Mouse (Mus musculus) cerebellum, postnatal 14 days (tissue): ENCODE measurements around the gene Dclk1.
A peak's percentile ranks its signal among the peaks of the same experiment; 100 is the strongest.

Experiments used
- DNase-seq, 2 experiments: peaks; one replicate each; pipeline ENCODE4 v3.0.0; 2021; ENCODE audit warnings: mixed read lengths in 2 of 2

The Dclk1 gene

DNA sequence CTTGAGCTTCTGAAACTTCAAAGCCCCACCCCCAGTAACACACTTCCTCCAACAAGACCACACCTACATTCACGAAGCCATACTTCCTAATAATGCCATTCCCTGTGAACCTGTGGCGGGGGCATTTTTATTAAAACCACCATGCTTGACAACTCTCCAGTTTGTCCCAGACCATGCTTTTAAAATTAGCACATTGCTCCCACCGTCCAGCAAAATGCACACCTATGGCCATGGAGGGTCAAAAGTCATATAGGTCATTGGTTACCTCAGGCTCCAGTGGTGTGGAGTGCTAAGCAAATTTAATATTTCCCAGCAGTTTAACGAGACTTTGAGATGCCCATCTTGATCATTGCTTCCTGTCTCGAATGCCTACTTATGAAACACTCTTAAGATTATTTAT is 23.9 kb downstream of the Dclk1 start:
- DNase-seq = no peak

GRCm38 (mm10) chr3:55269802-55270201 is 27.6 kb downstream of the Dclk1 start:
- no peak for DNase-seq

GRCm38 (mm10) chr3:55270345-55270744 is 28.2 kb downstream of the Dclk1 start:
- no peak for DNase-seq

DNA sequence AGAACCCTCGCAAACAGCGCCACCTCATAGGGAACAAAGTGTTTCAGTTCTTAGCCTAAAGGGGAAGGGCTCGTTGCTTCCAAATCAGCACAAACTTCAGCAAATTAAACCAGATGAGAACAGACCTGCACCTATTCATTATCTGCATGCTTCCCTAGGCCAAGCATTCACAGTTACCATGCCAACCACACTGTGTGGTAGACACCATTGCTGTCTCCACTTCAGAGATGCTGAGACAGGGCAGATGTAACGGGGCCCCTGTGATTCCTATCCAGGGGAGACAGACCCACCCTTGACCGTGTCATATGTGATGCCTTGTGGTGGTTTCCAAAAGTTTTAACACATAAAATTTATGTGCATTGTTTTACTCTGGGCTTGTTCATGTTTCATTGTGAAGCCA is 28.8 kb downstream of the Dclk1 start:
- DNase-seq = no peak

GRCm38 (mm10) chr3:55272536-55272935 is 30.4 kb downstream of the Dclk1 start:
- no peak for DNase-seq

DNA sequence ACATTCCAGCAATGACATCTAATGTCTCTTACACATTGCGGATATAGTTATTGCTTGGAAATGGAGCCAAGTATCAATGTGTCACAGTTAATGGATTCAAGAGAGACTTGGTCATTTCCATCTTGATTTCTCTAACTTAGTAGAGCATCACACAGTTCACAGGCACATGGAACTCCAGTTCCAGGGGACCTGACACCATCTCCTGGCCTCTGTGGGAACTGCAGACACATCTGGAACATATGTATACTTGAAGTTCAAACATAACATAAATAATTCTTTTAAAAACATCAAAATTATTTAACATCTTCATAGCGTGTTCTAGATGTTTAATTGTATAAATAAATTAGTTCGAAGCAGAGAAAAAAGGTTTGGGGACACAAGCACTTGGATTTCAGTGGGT is 34.3 kb downstream of the Dclk1 start:
- DNase-seq = peak in 1 of 2 experiments; percentile 13

- DNase-seq = peak; percentile 27 to 51
These were observed 34.7 kb downstream of the Dclk1 start for GRCm38 (mm10) chr3:55276851-55277250.

GRCm38 (mm10) chr3:55277829-55278228 is 35.7 kb downstream of the Dclk1 start:
- no peak for DNase-seq

DNA sequence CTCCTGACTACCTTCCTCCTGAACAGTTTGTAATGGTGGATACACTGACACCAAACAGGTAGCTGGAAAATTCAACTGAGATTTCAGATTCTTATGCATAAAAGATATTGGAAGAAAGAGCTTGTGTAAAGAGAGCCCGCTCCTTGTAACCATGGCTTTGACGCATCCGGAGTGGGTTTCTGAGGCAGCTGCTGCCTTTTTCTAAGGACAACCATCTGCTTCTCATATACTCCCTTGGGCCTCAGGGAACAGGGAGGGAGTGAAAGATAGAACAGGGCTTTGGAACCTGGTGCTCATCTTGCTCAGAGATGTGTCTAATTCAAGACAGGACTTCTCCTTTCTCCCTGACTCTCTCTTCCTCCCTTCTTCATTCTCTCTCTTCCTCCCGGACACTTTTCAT is 37.8 kb downstream of the Dclk1 start:
- DNase-seq = no peak

- DNase-seq = no peak
These were observed 38.3 kb downstream of the Dclk1 start for GRCm38 (mm10) chr3:55280471-55280870.

DNA sequence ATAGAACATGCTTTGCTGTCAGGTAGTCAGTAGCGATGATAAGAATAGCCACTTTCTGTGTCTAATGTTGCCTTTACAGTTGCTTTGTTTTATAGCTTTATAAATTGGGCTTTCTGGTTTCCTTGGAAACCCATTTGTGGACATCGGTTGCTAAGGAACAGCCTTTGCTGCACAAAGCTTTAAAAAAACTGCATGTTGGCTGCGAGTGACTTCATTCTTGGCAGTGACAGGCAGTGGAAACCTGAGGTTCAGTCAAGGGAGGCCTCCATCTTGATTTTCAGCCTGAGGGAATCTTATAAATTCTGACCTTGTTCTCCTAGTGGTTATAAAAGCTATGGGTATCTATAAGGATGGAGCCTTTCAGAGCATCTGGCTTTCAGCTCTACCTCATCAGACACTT is 42.1 kb downstream of the Dclk1 start:
- peak; percentile 20 to 42 for DNase-seq

DNA sequence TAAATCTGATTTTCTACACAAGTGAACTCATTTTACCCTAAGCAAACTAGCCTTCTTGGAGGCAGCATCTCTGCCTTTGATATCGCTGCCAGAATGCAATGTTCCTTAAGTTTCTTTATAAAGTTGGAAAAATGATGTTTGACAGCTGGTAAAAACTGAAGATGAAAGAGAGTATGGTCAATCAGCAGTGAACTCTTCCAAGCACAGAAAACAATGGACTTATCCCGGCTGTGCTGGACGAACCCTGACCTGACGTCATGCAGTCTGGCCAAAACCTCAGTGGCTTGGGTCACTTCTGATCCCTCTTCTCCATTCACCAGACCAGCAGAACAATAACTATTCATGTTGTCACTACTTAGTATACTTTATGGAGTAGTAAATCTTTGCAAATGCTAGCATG is 46.6 kb downstream of the Dclk1 start:
- no peak for DNase-seq

DNA sequence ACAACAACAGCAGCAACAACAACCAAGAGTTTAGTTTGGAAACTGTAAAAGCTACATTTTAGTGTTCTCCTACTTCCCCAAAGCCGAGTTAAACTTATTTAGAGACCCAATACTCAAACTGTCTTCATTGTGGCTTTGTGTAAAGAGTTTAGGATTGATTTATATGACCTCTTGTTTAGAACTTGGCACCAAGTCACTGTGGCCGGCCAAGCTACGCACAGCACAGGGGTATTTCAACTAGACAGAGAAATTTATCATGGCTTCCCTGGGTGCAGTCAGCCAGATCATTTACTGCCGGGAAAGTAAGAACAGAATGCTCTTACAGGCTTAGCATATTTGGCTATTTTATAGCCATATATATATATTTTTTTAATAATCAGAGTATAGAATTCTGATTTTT is 49.8 kb downstream of the Dclk1 start:
- DNase-seq = no peak

GRCm38 (mm10) chr3:55292783-55293430 is 50.7 kb downstream of the Dclk1 start:
- no peak for DNase-seq

- no peak for DNase-seq
These were observed 63.5 kb downstream of the Dclk1 start for GRCm38 (mm10) chr3:55305653-55306052.

GRCm38 (mm10) chr3:55307553-55308177 is 65.5 kb downstream of the Dclk1 start:
- no peak for DNase-seq

- no peak for DNase-seq
These were observed 67.8 kb downstream of the Dclk1 start for GRCm38 (mm10) chr3:55309961-55310360.

DNA sequence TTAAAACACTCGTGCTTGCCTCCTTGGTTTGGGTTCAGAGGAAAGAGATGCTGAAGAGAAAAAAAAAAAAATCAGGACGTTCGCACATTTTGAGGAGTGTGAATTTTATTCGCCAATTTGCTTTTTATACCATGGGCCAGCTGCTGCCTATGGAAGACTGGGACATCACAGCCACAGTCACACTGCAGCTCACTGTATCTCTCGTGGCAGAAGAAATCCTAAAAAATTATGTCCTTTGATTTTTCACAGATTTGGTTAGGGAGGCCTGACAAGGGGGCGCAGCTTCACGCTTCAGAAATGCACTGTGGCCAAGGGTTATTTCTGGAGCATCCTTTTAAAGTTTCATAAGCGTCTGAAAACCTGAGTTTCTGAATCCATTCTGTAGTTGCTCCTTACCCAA is 73.7 kb downstream of the Dclk1 start:
- no peak for DNase-seq

- DNase-seq = no peak
These were observed 75.9 kb downstream of the Dclk1 start for GRCm38 (mm10) chr3:55318021-55318420.

DNA sequence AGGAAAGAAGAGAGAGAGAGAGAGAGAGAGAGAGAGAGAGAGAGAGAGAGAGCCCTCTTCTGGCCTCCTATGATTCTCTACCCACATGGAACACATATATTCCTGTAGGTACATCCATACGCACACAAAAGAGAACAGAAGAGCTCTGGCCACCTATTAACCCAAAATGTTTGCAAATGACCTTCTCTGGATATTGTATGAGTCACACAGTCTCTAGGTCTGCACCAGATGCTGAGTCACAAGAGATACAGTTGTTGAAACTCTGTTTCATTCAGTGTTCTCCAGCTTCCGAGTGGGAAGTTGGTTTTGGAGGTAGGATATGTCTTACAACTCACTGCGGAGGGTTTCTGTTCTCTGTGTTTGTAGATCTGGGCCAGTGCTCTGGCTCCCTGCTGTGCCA is 78.4 kb downstream of the Dclk1 start:
- no peak for DNase-seq

DNA sequence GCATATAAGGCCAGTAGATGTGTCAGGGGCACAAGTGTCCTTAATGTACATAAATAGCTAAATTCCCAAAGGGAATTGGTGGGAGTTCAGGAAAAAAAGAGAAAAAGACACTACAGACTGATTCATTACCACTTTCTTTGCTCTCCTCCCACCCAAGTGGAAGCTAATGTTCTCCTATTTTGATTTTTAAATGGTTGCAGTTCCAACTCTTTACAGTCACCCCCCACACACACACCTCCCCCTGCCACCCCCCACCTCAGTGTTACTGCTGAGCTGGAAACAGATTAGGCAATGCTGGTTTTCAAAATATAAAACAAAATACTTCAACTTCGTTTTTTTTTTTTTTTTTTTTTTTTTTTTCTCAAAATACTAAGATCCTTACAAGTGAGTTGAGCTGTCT is 81.9 kb downstream of the Dclk1 start:
- DNase-seq = no peak

DNA sequence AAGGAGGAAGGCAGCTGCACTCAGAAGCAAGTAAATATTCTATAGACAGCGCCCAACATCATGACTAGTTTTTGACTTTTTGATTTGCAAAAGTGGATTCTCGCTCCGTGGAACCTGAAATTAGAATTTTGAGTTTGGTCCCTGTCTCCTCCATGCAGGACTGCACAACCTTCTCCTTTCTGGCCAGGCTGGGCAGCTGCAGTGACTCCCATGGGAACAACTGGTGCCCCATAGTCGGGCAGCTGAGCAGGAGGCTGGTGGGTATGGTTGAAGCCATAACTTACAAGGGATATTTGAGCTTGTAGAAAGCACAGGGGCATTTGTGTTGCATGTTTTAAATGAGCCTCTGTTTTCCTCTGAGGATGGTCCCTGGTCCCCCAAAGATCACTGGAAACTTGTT is 88.3 kb downstream of the Dclk1 start:
- DNase-seq = no peak

DNA sequence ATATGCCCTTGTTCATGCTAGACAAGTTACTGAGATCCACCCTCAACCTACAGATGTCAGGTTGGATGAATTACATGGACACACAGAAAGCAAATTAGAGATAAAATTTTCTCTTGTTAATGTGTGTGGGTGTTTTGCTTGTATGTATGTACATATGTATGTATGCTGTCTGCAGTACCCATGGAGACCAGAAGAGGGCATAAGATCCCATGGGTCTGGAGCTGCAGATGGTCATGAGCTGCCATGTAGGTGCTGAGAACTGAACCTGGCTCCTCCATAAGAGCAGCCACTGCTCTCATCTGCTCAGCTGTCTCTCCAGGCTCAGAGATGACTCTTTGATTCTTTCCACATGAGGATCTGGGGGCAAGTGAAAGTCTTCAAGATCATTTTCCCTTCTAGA is 89.5 kb downstream of the Dclk1 start:
- no peak for DNase-seq

- DNase-seq = no peak
These were observed 91.3 kb downstream of the Dclk1 start for GRCm38 (mm10) chr3:55333511-55333910.

GRCm38 (mm10) chr3:55336895-55337294 is 94.7 kb downstream of the Dclk1 start:
- DNase-seq = no peak
